Mouse (Mus musculus): ENCODE measurements around the gene Tnfrsf17. TPM values are rescaled to one million over a fixed set of nuclear protein-coding genes. Genes with fewer than 3 reads are reported as not detected.
"Not testable (repeated sequence)": the region's sequence is repeated elsewhere in the genome, so short reads cannot be mapped to it uniquely, and the experiment has no call there.

The Tnfrsf17 gene
- total and polyA plus RNA-seq, 3 experiments: not detected

DNA sequence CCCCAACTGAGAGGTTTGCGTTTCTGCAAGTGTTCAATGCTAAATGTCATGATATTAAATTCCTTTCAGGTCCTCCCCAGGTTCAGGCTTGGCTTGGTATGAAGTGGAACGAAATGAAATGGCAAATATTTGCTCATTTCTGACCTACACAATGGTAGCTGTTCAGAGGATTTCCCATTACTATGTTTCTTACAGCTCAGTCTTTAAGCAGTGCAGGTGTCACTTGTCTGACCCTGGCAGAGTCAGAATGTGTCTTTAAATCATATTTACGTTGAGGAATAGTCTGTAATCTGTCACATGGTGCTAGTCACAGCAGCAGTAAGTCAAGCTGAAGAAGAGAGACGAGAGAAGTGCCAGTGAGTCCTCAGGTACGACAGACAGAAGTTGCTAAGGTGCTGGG lies 45.6 kb downstream of the Tnfrsf17 start:
- Histone ChIP-seq H3K27ac (ENCODE audit: control insufficient read depth, low read depth, low read length) (no peak overlapping the region), H3K9ac (ENCODE audit: control insufficient read depth, low read depth, low read length, poor library complexity, severe bottlenecking) (no peak overlapping the region), H3K4me3 (ENCODE audit: control insufficient read depth in 1 of 2, insufficient read depth in 1 of 2, low read depth in 2 of 2, low read length in 2 of 2) (no peak overlapping the region), H3K27me3 (ENCODE audit: control insufficient read depth in 1 of 2, insufficient read depth in 2 of 2, low read length in 2 of 2) (no peaks in the 10 kb centered on the region), H3K9me3 (replicated peaks; ENCODE audit: insufficient read depth, low read length) (no peaks in the 10 kb centered on the region), H3K4me1 (ENCODE audit: control insufficient read depth in 1 of 2, insufficient read depth in 2 of 2, low read length in 2 of 2) (no peaks in the 10 kb centered on the region), H3K36me3 (ENCODE audit: control insufficient read depth in 1 of 2, insufficient read depth in 2 of 2, low read length in 2 of 2) (no peaks in the 10 kb centered on the region), H3K79me2 (ENCODE audit: control insufficient read depth, insufficient read depth, low read length, poor library complexity) (no peaks in the 10 kb centered on the region)
- no peak for TF ChIP-seq MYB (IDR thresholded peaks at IDR 0.05; ENCODE audit: low read depth, low read length)
- TF ChIP-seq MAFK (IDR thresholded peaks at IDR 0.05; ENCODE audit: borderline replicate concordance, low read depth, low read length): no peak
- no peak for TF ChIP-seq UBTF (IDR thresholded peaks at IDR 0.05; ENCODE audit: borderline replicate concordance, insufficient read depth, low read depth, low read length)
- TF ChIP-seq RCOR1 (IDR thresholded peaks at IDR 0.05; ENCODE audit: low read depth, low read length): no peak
- TF ChIP-seq ELF1 (IDR thresholded peaks at IDR 0.05; ENCODE audit: low read depth, low read length): no peak
- no peak for TF ChIP-seq MAZ (IDR thresholded peaks at IDR 0.05; ENCODE audit: low read depth, low read length)
- TF ChIP-seq EP300 (IDR thresholded peaks at IDR 0.05; ENCODE audit: low read depth in 1 of 2, low read length in 2 of 2): no peak
- TF ChIP-seq HCFC1 (IDR thresholded peaks at IDR 0.05; ENCODE audit: low read depth, low read length): no peak
- TF ChIP-seq USF2 (IDR thresholded peaks at IDR 0.05; ENCODE audit: borderline replicate concordance in 1 of 2, insufficient read depth in 1 of 2, low read depth in 1 of 2, low read length in 2 of 2): no peak
- TF ChIP-seq CHD2 (IDR thresholded peaks at IDR 0.05; ENCODE audit: low read length): no peak
- TF ChIP-seq JUND (IDR thresholded peaks at IDR 0.05; ENCODE audit: low read depth, low read length): no peak
- no peak for TF ChIP-seq NELFE (IDR thresholded peaks at IDR 0.05; ENCODE audit: low read depth, low read length)
- no peak for TF ChIP-seq GABPA (IDR thresholded peaks at IDR 0.05; ENCODE audit: low read depth, low read length)
- no peak for TF ChIP-seq TBP (IDR thresholded peaks at IDR 0.05; ENCODE audit: low read depth, low read length)
- TF ChIP-seq POLR2AphosphoS2 (IDR thresholded peaks at IDR 0.05; ENCODE audit: low read length): no peak
- no peak for TF ChIP-seq MYC (IDR thresholded peaks at IDR 0.05; ENCODE audit: low read depth, low read length)
- no peak for DNase-seq (ENCODE audit: low read depth, low spot score)

DNA sequence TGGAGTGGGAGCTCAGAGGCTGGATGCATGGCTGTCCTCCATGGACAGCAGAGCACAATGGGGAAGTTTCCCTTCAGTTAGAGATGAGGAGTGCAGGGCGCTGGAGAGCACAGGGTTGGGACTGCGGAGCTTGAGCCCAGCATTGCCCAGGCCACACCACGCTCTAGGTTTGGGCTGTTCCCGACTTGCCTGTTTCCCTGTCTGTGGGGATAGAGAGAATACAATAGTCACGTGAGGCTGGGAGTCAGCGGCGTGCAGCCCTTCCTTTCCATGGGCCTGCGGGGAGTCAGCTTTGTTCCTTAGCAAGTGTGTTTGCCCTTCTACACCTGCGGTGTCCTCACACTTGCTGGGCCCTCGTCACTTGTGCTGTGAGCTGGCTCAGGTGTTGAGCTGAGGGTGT lies 46.3 kb downstream of the Tnfrsf17 start:
- TF ChIP-seq SIN3A (IDR thresholded peaks at IDR 0.05; ENCODE audit: low read length): no peak
- no peak for TF ChIP-seq MYB (IDR thresholded peaks at IDR 0.05; ENCODE audit: low read depth, low read length)
- no peak for TF ChIP-seq CTCF (IDR thresholded peaks at IDR 0.05 in 2 of 3, conservative IDR thresholded peaks at IDR 0.05 in 1 of 3; ENCODE audit: control insufficient read depth in 1 of 3, insufficient read depth in 1 of 3, low read depth in 2 of 3, low read length in 3 of 3, poor library complexity in 1 of 3, severe bottlenecking in 1 of 3)
- TF ChIP-seq MAX (IDR thresholded peaks at IDR 0.05; ENCODE audit: low read length): no peak
- TF ChIP-seq USF2 (IDR thresholded peaks at IDR 0.05; ENCODE audit: borderline replicate concordance in 1 of 2, insufficient read depth in 1 of 2, low read depth in 1 of 2, low read length in 2 of 2): no peak
- TF ChIP-seq RCOR1 (IDR thresholded peaks at IDR 0.05; ENCODE audit: low read depth, low read length): no peak
- TF ChIP-seq TCF12 (IDR thresholded peaks at IDR 0.05; ENCODE audit: low read depth, low read length): no peak
- TF ChIP-seq GABPA (IDR thresholded peaks at IDR 0.05; ENCODE audit: low read depth, low read length): no peak
- no peak for TF ChIP-seq CHD1 (IDR thresholded peaks at IDR 0.05; ENCODE audit: low read depth, low read length)
- no peak for TF ChIP-seq MAFK (IDR thresholded peaks at IDR 0.05; ENCODE audit: borderline replicate concordance, low read depth, low read length)
- no peak for TF ChIP-seq USF1 (IDR thresholded peaks at IDR 0.05; ENCODE audit: low read depth, low read length)
- TF ChIP-seq NRF1 (IDR thresholded peaks at IDR 0.05; ENCODE audit: insufficient read depth, low read depth, low read length, poor library complexity, severe bottlenecking): no peak
- no peak for TF ChIP-seq RAD21 (IDR thresholded peaks at IDR 0.05; ENCODE audit: low read depth, low read length)
- no peak for TF ChIP-seq POLR2A (IDR thresholded peaks at IDR 0.05; ENCODE audit: control insufficient read depth in 1 of 2, insufficient read depth in 1 of 2, low read depth in 1 of 2, low read length in 2 of 2, poor library complexity in 1 of 2)
- no peak for TF ChIP-seq NELFE (IDR thresholded peaks at IDR 0.05; ENCODE audit: low read depth, low read length)
- H3K36me3 ChIP-seq (ENCODE audit: control insufficient read depth in 1 of 2, insufficient read depth in 2 of 2, low read length in 2 of 2): no peaks in the 10 kb centered on the region

DNA sequence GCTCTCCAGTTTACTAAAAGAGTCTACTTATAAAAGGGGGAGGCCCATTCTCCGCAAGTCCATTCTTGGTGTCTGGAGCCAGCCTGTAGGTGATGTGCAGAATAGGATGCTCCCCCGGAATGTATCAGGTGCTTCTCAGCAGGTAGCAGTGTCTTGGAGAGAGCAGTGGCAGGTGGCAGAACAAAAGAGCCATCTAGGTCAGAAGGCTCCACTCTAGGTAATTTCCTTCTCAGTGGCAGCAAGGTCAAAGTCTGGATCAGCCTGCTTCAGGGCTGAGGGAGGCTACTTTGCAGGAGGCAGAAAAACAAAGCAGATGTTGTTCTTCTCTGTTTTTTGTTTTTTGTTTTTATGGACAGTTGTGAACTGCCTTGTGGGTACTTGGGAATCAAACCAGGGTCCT lies 47.0 kb downstream of the Tnfrsf17 start:
- H3K79me2 ChIP-seq (ENCODE audit: control insufficient read depth, insufficient read depth, low read length, poor library complexity); H3K4me1 ChIP-seq (ENCODE audit: control insufficient read depth in 1 of 2, insufficient read depth in 2 of 2, low read length in 2 of 2); H3K9ac ChIP-seq (ENCODE audit: control insufficient read depth, low read depth, low read length, poor library complexity, severe bottlenecking); H3K36me3 ChIP-seq (ENCODE audit: control insufficient read depth in 1 of 2, insufficient read depth in 2 of 2, low read length in 2 of 2); DNase-seq (ENCODE audit: low read depth, low spot score); H3K4me3 ChIP-seq (ENCODE audit: control insufficient read depth in 1 of 2, insufficient read depth in 1 of 2, low read depth in 2 of 2, low read length in 2 of 2); H3K9me3 ChIP-seq (replicated peaks; ENCODE audit: insufficient read depth, low read length); H3K27ac ChIP-seq (ENCODE audit: control insufficient read depth, low read depth, low read length); H3K27me3 ChIP-seq (ENCODE audit: control insufficient read depth in 1 of 2, insufficient read depth in 2 of 2, low read length in 2 of 2): not testable (repeated sequence)

More for the DNA sequence above, 46.3 kb downstream of the Tnfrsf17 start:
- Histone ChIP-seq H3K79me2 (ENCODE audit: control insufficient read depth, insufficient read depth, low read length, poor library complexity) (no peaks in the 10 kb centered on the region), H3K27me3 (ENCODE audit: control insufficient read depth in 1 of 2, insufficient read depth in 2 of 2, low read length in 2 of 2) (no peaks in the 10 kb centered on the region), H3K4me1 (ENCODE audit: control insufficient read depth in 1 of 2, insufficient read depth in 2 of 2, low read length in 2 of 2) (no peaks in the 10 kb centered on the region), H3K4me3 (ENCODE audit: control insufficient read depth in 1 of 2, insufficient read depth in 1 of 2, low read depth in 2 of 2, low read length in 2 of 2) (no peak overlapping the region), H3K9me3 (replicated peaks; ENCODE audit: insufficient read depth, low read length) (no peaks in the 10 kb centered on the region), H3K9ac (ENCODE audit: control insufficient read depth, low read depth, low read length, poor library complexity, severe bottlenecking) (no peak overlapping the region), H3K27ac (ENCODE audit: control insufficient read depth, low read depth, low read length) (no peak overlapping the region)
- DNase-seq (ENCODE audit: low read depth, low spot score): no peak

Measured in MEL (cell line).